Comparison of ENCODE assay signal across 22 mouse cellular contexts in the genomic region with DNA sequence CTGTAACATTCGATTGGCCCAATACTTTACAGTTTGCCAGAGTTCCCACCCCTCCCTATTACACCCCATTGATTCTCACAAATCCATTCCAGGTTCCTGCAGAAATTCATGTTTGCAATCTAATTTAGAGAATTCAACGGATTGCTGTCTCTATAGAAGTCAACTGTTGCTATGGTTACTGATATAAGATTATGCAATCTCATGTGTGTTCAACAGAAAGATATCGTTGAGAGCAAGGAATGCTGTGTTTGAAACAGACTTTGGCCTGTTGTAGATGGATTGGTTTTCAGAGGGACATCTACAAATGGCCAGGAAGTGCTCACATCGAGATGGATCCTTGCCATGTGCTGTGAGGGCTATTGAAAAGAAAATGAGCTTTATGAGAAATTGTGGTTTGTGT. TPM values are rescaled to one million over a fixed set of nuclear protein-coding genes. Genes with fewer than 3 reads are reported as not detected.
"Had no signal": no experiment of that assay in that cellular context is flagged by ENCODE, and none has a peak within 500 bp of the region (broad histone marks: within the 10 kb centered on the region; RNA-seq: fewer than 3 reads in every experiment).

No protein-coding gene starts in this region.

- H3K4me1 ChIP-seq: liver, embryonic 13.5 days; midbrain, embryonic 12.5 days had no signal

- H3K27me3 ChIP-seq: limb, embryonic 12.5 days; liver, embryonic 13.5 days; megakaryocyte, embryonic 14.5 days; midbrain, embryonic 12.5 days had no signal

- H3K36me3 ChIP-seq: limb, embryonic 12.5 days; liver, embryonic 13.5 days; midbrain, embryonic 12.5 days had no signal

- H3K27ac ChIP-seq: layer of hippocampus, adult 2 months; limb, embryonic 12.5 days; liver, embryonic 13.5 days; macrophage; midbrain, embryonic 12.5 days; stomach, postnatal 0 days had no signal

- H3K4me2 ChIP-seq: limb, embryonic 12.5 days; liver, embryonic 13.5 days; midbrain, embryonic 12.5 days had no signal

- ATAC-seq: liver, postnatal 0 days had no signal

- DNase-seq: kidney, adult 18-20 months; kidney, postnatal 10 days; kidney, postnatal 4 days; liver; liver, embryonic 13.5 days; liver, postnatal 0 days; lung, postnatal 10 days; right cerebral cortex, adult 18-20 months; right cerebral cortex, postnatal 25 days; thymus, adult 18-20 months; thymus, postnatal 14 days had no signal

- H3K9ac ChIP-seq: limb, embryonic 12.5 days; liver, embryonic 13.5 days; liver, postnatal 0 days; midbrain, embryonic 12.5 days had no signal

- H3K9me3 ChIP-seq: limb, embryonic 12.5 days; liver, embryonic 13.5 days; megakaryocyte, embryonic 14.5 days; midbrain, embryonic 12.5 days had no signal

- H3K4me3 ChIP-seq: layer of hippocampus, adult 2 months; limb, embryonic 12.5 days; liver, embryonic 13.5 days; megakaryocyte, embryonic 14.5 days; midbrain, embryonic 12.5 days had no signal

RNA-seq across cellular contexts. Expression of gene Gm281, which starts 0.9 kb away (rescaled TPM):
- total RNA-seq: layer of hippocampus, adult 2 months; layer of hippocampus, postnatal 10 days; left cerebral cortex, postnatal 36 days had no signal
- polyA plus RNA-seq: kidney, embryonic 14.5 days; limb, embryonic 12.5 days; liver, embryonic 13.5 days; liver, postnatal 0 days; macrophage; midbrain, embryonic 12.5 days; neural tube, embryonic 14.5 days; small intestine, adult 2 months; stomach, postnatal 0 days had no signal
